Mouse (Mus musculus) liver, adult 2 months (tissue): Measurements from ENCODE around the gene Gm6588. TPM values are rescaled to one million over a fixed set of nuclear protein-coding genes. Genes with fewer than 3 reads are reported as not detected.
"Not testable (repeated sequence)": the region's sequence is repeated elsewhere in the genome, so short reads cannot be mapped to it uniquely, and the experiment has no call there.

Experiments
- DNase-seq: peaks from one replicate; pipeline ENCODE4 v3.0.0-alpha.2; 2011; ENCODE audit warnings: low read depth, low spot score; ENCODE audit errors: extremely low read depth
- H3K27ac ChIP-seq: fragments of 200-500 bp; replicated peaks from 2 replicates; pipeline ENCODE4 v1.5.1; 2012; ENCODE audit warnings: low read depth, mild to moderate bottlenecking, control low read depth, inconsistent platforms, low read length; ENCODE audit not compliant: insufficient read depth
- H3K27me3 ChIP-seq: fragments of 200-500 bp; 2 replicates; pipeline ENCODE4 v1.6.1; 2012; ENCODE audit warnings: mild to moderate bottlenecking, moderate library complexity, low read length, inconsistent platforms; ENCODE audit not compliant: control insufficient read depth, insufficient read depth
- H3K36me3 ChIP-seq: fragments of 200-500 bp; 2 replicates; pipeline ENCODE4 v1.6.1; 2012; ENCODE audit warnings: low read length, inconsistent platforms; ENCODE audit not compliant: control insufficient read depth, insufficient read depth
- H3K4me1 ChIP-seq: fragments of 200-500 bp; 2 replicates; pipeline ENCODE4 v1.6.1; 2011; ENCODE audit warnings: low read length; ENCODE audit not compliant: control insufficient read depth, insufficient read depth
- H3K4me3 ChIP-seq: fragments of 200-500 bp; 2 replicates; pipeline ENCODE4 v1.5.1; 2011; ENCODE audit warnings: low read depth, mild to moderate bottlenecking, control low read depth, low read length, moderate library complexity; ENCODE audit not compliant: insufficient read depth
- H3K79me2 ChIP-seq: fragments of 200-500 bp; 2 replicates; pipeline ENCODE4 v1.6.1; 2012; ENCODE audit warnings: inconsistent platforms, mild to moderate bottlenecking, low read length, moderate library complexity; ENCODE audit not compliant: control insufficient read depth, insufficient read depth
- H3K9ac ChIP-seq: fragments of 200-500 bp; 2 replicates; pipeline ENCODE4 v1.6.1; 2012; ENCODE audit warnings: low read depth, mild to moderate bottlenecking, control low read depth, inconsistent platforms, low read length
- CTCF ChIP-seq: fragments of 200-500 bp; IDR thresholded peaks from 2 replicates; pipeline ENCODE4 v1.5.1; 2011; ENCODE audit warnings: low read depth, low read length, control low read depth
- POLR2A ChIP-seq: fragments of 200-500 bp; IDR thresholded peaks from 2 replicates; pipeline ENCODE4 v1.6.1; 2011; ENCODE audit warnings: low read length, control low read depth; ENCODE audit not compliant: insufficient read depth; ENCODE audit errors: extremely low read depth
- WGBS: fragments of 180-500 bp; shearing (Covaris S2); methylation state at CpG from one replicate; pipeline ENCODE4 v1.1.7; 2018; 5-methylcytosine and 5-hydroxymethylcytosine counted together
- polyA plus RNA-seq: library from polyadenylated mRNA; depleted of rRNA; stranded (reverse); fragments of >200 nt; gene quantifications from 2 replicates; pipeline ENCODE4 v1.2.3, GENCODE M21; 2012; rRNA removed
- total RNA-seq: library from RNA; depleted of rRNA; stranded (reverse); fragments of >200 nt; gene quantifications from 2 replicates; pipeline ENCODE4 v1.2.3, GENCODE M21; 2014; rRNA removed

The Gm6588 gene
- total RNA-seq, result not detected in 2 replicates
- not detected in 2 replicates for polyA plus RNA-seq

- no peaks in the 10 kb centered on the region for H3K36me3 ChIP-seq
- TF ChIP-seq POLR2A, result no peak
- TF ChIP-seq CTCF, result no peak
- DNase-seq, result no peak
- H3K9ac ChIP-seq, result no peak within 1 kb of the TSS
- H3K79me2 ChIP-seq, result no peaks in the 10 kb centered on the region
- no peaks in the 10 kb centered on the region for H3K27me3 ChIP-seq
- H3K27ac ChIP-seq, result no peak within 1 kb of the TSS
- H3K4me3 ChIP-seq, result no peak within 1 kb of the TSS
- H3K4me1 ChIP-seq, result no peaks in the 10 kb centered on the region
- 64% methylated on average over 18 of the region's 18 CpGs for WGBS
Observed at GRCm38 (mm10) chr5:112448747-112449440, at the start of gene Gm6588. TSS of gene Gm6588 (plus strand) at chr5:112449426.

GRCm38 (mm10) chr5:112402437-112402836 lies 46.8 kb upstream of the Gm6588 start:
- no peak for DNase-seq
- Histone ChIP-seq H3K27ac (no peak overlapping the region), H3K36me3 (no peaks in the 10 kb centered on the region), H3K4me1 (no peaks in the 10 kb centered on the region), H3K4me3 (no peak overlapping the region), H3K79me2 (no peaks in the 10 kb centered on the region), H3K27me3 (no peaks in the 10 kb centered on the region), H3K9ac (no peak overlapping the region)
- WGBS, result 61% methylated on average over 3 of the region's 3 CpGs
- TF ChIP-seq POLR2A (no peak), CTCF (no peak)

GRCm38 (mm10) chr5:112406017-112406416 lies 43.2 kb upstream of the Gm6588 start:
- H3K79me2 ChIP-seq, result no peaks in the 10 kb centered on the region
- H3K4me1 ChIP-seq, result no peaks in the 10 kb centered on the region
- WGBS, result 61% methylated on average over 3 of the region's 3 CpGs
- H3K27ac ChIP-seq, result no peak overlapping the region
- DNase-seq, result no peak
- H3K27me3 ChIP-seq, result no peaks in the 10 kb centered on the region
- no peak overlapping the region for H3K4me3 ChIP-seq
- H3K9ac ChIP-seq, result no peak overlapping the region
- TF ChIP-seq CTCF, result no peak
- no peaks in the 10 kb centered on the region for H3K36me3 ChIP-seq

- no peaks in the 10 kb centered on the region for H3K36me3 ChIP-seq
- H3K4me3 ChIP-seq, result no peak overlapping the region
- no peak overlapping the region for H3K9ac ChIP-seq
- no peak for DNase-seq
- no peaks in the 10 kb centered on the region for H3K4me1 ChIP-seq
- H3K79me2 ChIP-seq, result no peaks in the 10 kb centered on the region
- no peak for TF ChIP-seq POLR2A
- TF ChIP-seq CTCF, result no peak
- peaks cover 3% of the 10 kb centered on the region; the same call in 1 of the 2 replicates for H3K27me3 ChIP-seq
- no peak overlapping the region for H3K27ac ChIP-seq
- WGBS, result 61% methylated on average over 5 of the region's 5 CpGs
Observed at GRCm38 (mm10) chr5:112409274-112409673, 40.0 kb upstream of the Gm6588 start.

- H3K4me1 ChIP-seq, result no peaks in the 10 kb centered on the region
- H3K79me2 ChIP-seq, result no peaks in the 10 kb centered on the region
- 53% methylated on average over 11 of the region's 11 CpGs for WGBS
- H3K27ac ChIP-seq, result no peak overlapping the region
- no peaks in the 10 kb centered on the region for H3K36me3 ChIP-seq
- no peak overlapping the region for H3K9ac ChIP-seq
- no peak for DNase-seq
- TF ChIP-seq CTCF (no peak), POLR2A (no peak)
- peaks cover 3% of the 10 kb centered on the region; the same call in 1 of the 2 replicates for H3K27me3 ChIP-seq
- no peak overlapping the region for H3K4me3 ChIP-seq
Observed at GRCm38 (mm10) chr5:112411072-112411471, 38.2 kb upstream of the Gm6588 start.

- WGBS, result 11% methylated on average over 19 of the region's 19 CpGs
- Histone ChIP-seq H3K36me3 (no peaks in the 10 kb centered on the region), H3K27me3 (peaks cover 3% of the 10 kb centered on the region; the same call in 1 of the 2 replicates), H3K4me1 (no peaks in the 10 kb centered on the region), H3K4me3 (no peak overlapping the region), H3K79me2 (no peaks in the 10 kb centered on the region), H3K9ac (no peak overlapping the region), H3K27ac (no peak overlapping the region)
- no peak for DNase-seq
- TF ChIP-seq POLR2A (no peak), CTCF (no peak)
Observed at GRCm38 (mm10) chr5:112411514-112412335, 37.5 kb upstream of the Gm6588 start.

- WGBS, result 68% methylated on average over 4 of the region's 4 CpGs
Observed at GRCm38 (mm10) chr5:112412781-112413180, 36.4 kb upstream of the Gm6588 start.

More at GRCm38 (mm10) chr5:112412781-112413180, 36.4 kb upstream of the Gm6588 start:
- not testable (repeated sequence) for H3K27ac ChIP-seq, DNase-seq, H3K27me3 ChIP-seq, H3K4me1 ChIP-seq, H3K9ac ChIP-seq, H3K4me3 ChIP-seq, H3K79me2 ChIP-seq, H3K36me3 ChIP-seq
